In genomic region chr3:81932141-81933101, GRCm38 (mm10) we compare ENCODE assay signal across 8 mouse cellular contexts. TPM values are rescaled to one million over a fixed set of nuclear protein-coding genes. Genes with fewer than 3 reads are reported as not detected.
DNase-seq lines count a peak whose midpoint lies in the region; ATAC-seq and TF ChIP-seq lines count a peak whose summit lies in the region.

Gene Ctso, plus strand, starts transcription at chr3:81932601.

- TF ChIP-seq POLR2A in liver, adult 2 months (IDR thresholded peaks at IDR 0.05; ENCODE audit: extremely low read depth, insufficient read depth, low read length), result peak; percentile 47; the same call in 1 of the 2 replicates

- peak within 1 kb of the TSS; percentile 92 for H3K27ac ChIP-seq in heart, embryonic 13.5 days (replicated peaks)
- peak within 1 kb of the TSS; percentile 97 for H3K27ac ChIP-seq in kidney, postnatal 0 days
- H3K27ac ChIP-seq in liver, adult 2 months (replicated peaks; ENCODE audit: insufficient read depth, low read depth, low read length), result peak within 1 kb of the TSS; percentile 98

- H3K4me1 ChIP-seq in heart, embryonic 13.5 days, result peaks cover 24% of the 10 kb centered on the region
- no peaks in the 10 kb centered on the region for H3K4me1 ChIP-seq in kidney, postnatal 0 days (replicated peaks; ENCODE audit: insufficient read depth, low read length)
- peaks cover 7% of the 10 kb centered on the region for H3K4me1 ChIP-seq in liver, adult 2 months (ENCODE audit: control insufficient read depth, insufficient read depth, low read length)

- no peaks in the 10 kb centered on the region for H3K9me3 ChIP-seq in heart, embryonic 13.5 days
- no peaks in the 10 kb centered on the region for H3K9me3 ChIP-seq in kidney, postnatal 0 days (replicated peaks; ENCODE audit: low read length)

- H3K4me2 ChIP-seq in heart, embryonic 13.5 days, result peak within 1 kb of the TSS; percentile 59
- H3K4me2 ChIP-seq in kidney, postnatal 0 days (ENCODE audit: low read length), result peak within 1 kb of the TSS; percentile 54

- no peaks in the 10 kb centered on the region for H3K36me3 ChIP-seq in heart, embryonic 13.5 days
- no peaks in the 10 kb centered on the region for H3K36me3 ChIP-seq in kidney, postnatal 0 days (ENCODE audit: insufficient read depth, low read length)
- H3K36me3 ChIP-seq in liver, adult 2 months (ENCODE audit: control insufficient read depth, insufficient read depth, low read length), result no peaks in the 10 kb centered on the region

- peak; percentile 71; the same call in 1 of the 2 replicates for ATAC-seq in heart, embryonic 13.5 days (ENCODE audit: extremely low read depth, insufficient number of reproducible peaks, low FRiP score, low TSS enrichment)
- ATAC-seq in kidney, postnatal 0 days (replicated peaks; ENCODE audit: low FRiP score, low read depth), result peak; percentile 91
- peak; percentile 81 for ATAC-seq in monocyte, adult 5-6 weeks (replicated peaks; ENCODE audit: insufficient number of reproducible peaks, low FRiP score, low TSS enrichment, poor library complexity, severe bottlenecking)

- peaks cover 6% of the 10 kb centered on the region; the same call in 1 of the 2 replicates for H3K79me2 ChIP-seq in liver, adult 2 months (ENCODE audit: control insufficient read depth, insufficient read depth, low read length)

- peak; percentile 88 for DNase-seq in CD4-positive, CD25-positive, alpha-beta regulatory T cell, adult 2 months (ENCODE audit: low read depth, low spot score)
- DNase-seq in c-Kit-negative CD71-positive TER-119-positive erythroid progenitor cells, embryonic 14.5 days (ENCODE audit: low read depth, low spot score), result peak; percentile 46
- DNase-seq in fibroblast of lung, adult 2 months (ENCODE audit: low read depth), result peak; percentile 56
- peak; percentile 94 for DNase-seq in kidney, postnatal 0 days (ENCODE audit: low spot score)
- DNase-seq in liver, adult 2 months (ENCODE audit: extremely low read depth, low read depth, low spot score), result peak; percentile 78
- DNase-seq in spleen, postnatal 36 days (ENCODE audit: low spot score in 2 of 2), result peak; percentile 86 to 90

- peak within 1 kb of the TSS; percentile 91 for H3K4me3 ChIP-seq in heart, embryonic 13.5 days
- H3K4me3 ChIP-seq in kidney, postnatal 0 days (replicated peaks; ENCODE audit: low read depth, low read length), result peak within 1 kb of the TSS; percentile 95
- H3K4me3 ChIP-seq in liver, adult 2 months (ENCODE audit: insufficient read depth, low read depth, low read length), result peak within 1 kb of the TSS; percentile 89

- no peaks in the 10 kb centered on the region for H3K27me3 ChIP-seq in heart, embryonic 13.5 days (replicated peaks)
- H3K27me3 ChIP-seq in kidney, postnatal 0 days (ENCODE audit: insufficient read depth, low read length), result no peaks in the 10 kb centered on the region
- H3K27me3 ChIP-seq in liver, adult 2 months (ENCODE audit: control insufficient read depth, insufficient read depth, low read length), result no peaks in the 10 kb centered on the region

- TF ChIP-seq CTCF in kidney, postnatal 0 days (IDR thresholded peaks at IDR 0.05; ENCODE audit: low read depth), result peak; percentile 86
- TF ChIP-seq CTCF in liver, adult 2 months (IDR thresholded peaks at IDR 0.05; ENCODE audit: low read depth, low read length), result peak; percentile 72

- peak within 1 kb of the TSS; percentile 87 for H3K9ac ChIP-seq in heart, embryonic 13.5 days
- peak within 1 kb of the TSS; percentile 93 for H3K9ac ChIP-seq in kidney, postnatal 0 days (ENCODE audit: low read depth, low read length)
- peak within 1 kb of the TSS; percentile 92 for H3K9ac ChIP-seq in liver, adult 2 months (ENCODE audit: low read depth, low read length)

- 14% methylated on average over 27 of the region's 27 CpGs for WGBS in heart, embryonic 13.5 days
- WGBS in kidney, postnatal 0 days, result 13% methylated on average over 27 of the region's 27 CpGs
- 12% methylated on average over 27 of the region's 27 CpGs for WGBS in liver, adult 2 months

RNA-seq across cellular contexts. Expression of gene Ctso, which starts in this region (rescaled TPM):
- 15.8 and 18.2 TPM in 2 replicates for polyA plus RNA-seq in heart, embryonic 13.5 days (2015; fragmentation: Nextera tagmentation; extraction: Ambion mirVana)
- 25.3 and 25.7 TPM in 2 replicates for polyA plus RNA-seq in kidney, postnatal 0 days (2015; fragmentation: Nextera tagmentation; extraction: Ambion mirVana)
- 43.8 and 54.7 TPM in 2 replicates for total RNA-seq in liver, adult 2 months (2014; rRNA removed)
- polyA plus RNA-seq in liver, adult 2 months (2012; rRNA removed), result 14.3 and 15.3 TPM in 2 replicates
- total RNA-seq in monocyte, adult 5-6 weeks (2017), result 23.3 to 50.0 TPM (median 31.5 TPM) in 3 replicates

Comparison
In these comparisons a context has a peak if more than half of its experiments do, and no peak if none do; other contexts are left out.
1. Peak in every context shown above with its lines: DNase-seq, ATAC-seq, H3K4me3 ChIP-seq and H3K27ac ChIP-seq.